Mouse (Mus musculus) embryonic facial prominence, embryonic 11.5 days (tissue): ENCODE data around the gene Slc37a2. TPM values are rescaled to one million over a fixed set of nuclear protein-coding genes. Genes with fewer than 3 reads are reported as not detected.

ENCODE experiments used
- ATAC-seq: fragments of 200-750 bp; cut with Nextera tagmentation; replicated peaks from 2 replicates; pipeline ENCODE4 v1.8.0; 2017; ENCODE audit warnings: low read depth; ENCODE audit not compliant: insufficient number of reproducible peaks, low FRiP score, low TSS enrichment
- DNase-seq: peaks from one replicate; pipeline ENCODE4 v3.0.0-alpha.2; 2015; ENCODE audit warnings: low spot score
- H3K27ac ChIP-seq: fragments of 300-500 bp; sonication (generic); replicated peaks from 2 replicates; pipeline ENCODE4 v1.5.1; 2014; ENCODE audit warnings: mild to moderate bottlenecking, low read depth, low read length, control low read depth
- H3K27me3 ChIP-seq: fragments of 300-500 bp; sonication (generic); 2 replicates; pipeline ENCODE4 v1.6.1; 2014; ENCODE audit warnings: mild to moderate bottlenecking, low read length, moderate library complexity, mixed read lengths; ENCODE audit not compliant: control insufficient read depth, insufficient read depth
- H3K36me3 ChIP-seq: fragments of 300-500 bp; sonication (generic); replicated peaks from 2 replicates; pipeline ENCODE4 v1.6.1; 2014; ENCODE audit warnings: low read depth, mild to moderate bottlenecking, low read length, moderate library complexity, mixed read lengths; ENCODE audit not compliant: control insufficient read depth, insufficient read depth
- H3K4me1 ChIP-seq: fragments of 300-500 bp; sonication (generic); 2 replicates; pipeline ENCODE4 v1.6.1; 2014; ENCODE audit warnings: low read length, mixed read lengths; ENCODE audit not compliant: control insufficient read depth, insufficient read depth
- H3K4me2 ChIP-seq: fragments of 300-500 bp; sonication (generic); 2 replicates; pipeline ENCODE4 v1.6.1; 2014; ENCODE audit warnings: low read depth, mild to moderate bottlenecking, control low read depth, low read length, moderate library complexity
- H3K4me3 ChIP-seq: fragments of 300-500 bp; sonication (generic); 2 replicates; pipeline ENCODE4 v1.5.1; 2014; ENCODE audit warnings: low read depth, low read length, control low read depth
- H3K9ac ChIP-seq: fragments of 300-500 bp; sonication (generic); replicated peaks from 2 replicates; pipeline ENCODE4 v1.6.1; 2014; ENCODE audit warnings: mild to moderate bottlenecking, control low read depth, low read length
- H3K9me3 ChIP-seq: fragments of 300-500 bp; sonication (generic); replicated peaks from 2 replicates; pipeline ENCODE4 v1.6.1; 2016; ENCODE audit warnings: mild to moderate bottlenecking, low read length, inconsistent platforms, mixed read lengths; ENCODE audit not compliant: control insufficient read depth
- WGBS: fragments of 180-500 bp; shearing (Covaris S2); extraction: QIAGEN DNeasy Blood & Tissue Kit; methylation state at CpG from one replicate; pipeline ENCODE4 v1.1.7; 2014; 5-methylcytosine and 5-hydroxymethylcytosine counted together
- polyA plus RNA-seq: library from polyadenylated mRNA; unstranded; fragments of >200 nt; fragmentation: Nextera tagmentation; extraction: Ambion mirVana; gene quantifications from 2 replicates; pipeline ENCODE4 v1.2.1, GENCODE M21; 2014

The Slc37a2 gene
- polyA plus RNA-seq, 1 experiment from 2014 or later = 2.9 TPM

DNA sequence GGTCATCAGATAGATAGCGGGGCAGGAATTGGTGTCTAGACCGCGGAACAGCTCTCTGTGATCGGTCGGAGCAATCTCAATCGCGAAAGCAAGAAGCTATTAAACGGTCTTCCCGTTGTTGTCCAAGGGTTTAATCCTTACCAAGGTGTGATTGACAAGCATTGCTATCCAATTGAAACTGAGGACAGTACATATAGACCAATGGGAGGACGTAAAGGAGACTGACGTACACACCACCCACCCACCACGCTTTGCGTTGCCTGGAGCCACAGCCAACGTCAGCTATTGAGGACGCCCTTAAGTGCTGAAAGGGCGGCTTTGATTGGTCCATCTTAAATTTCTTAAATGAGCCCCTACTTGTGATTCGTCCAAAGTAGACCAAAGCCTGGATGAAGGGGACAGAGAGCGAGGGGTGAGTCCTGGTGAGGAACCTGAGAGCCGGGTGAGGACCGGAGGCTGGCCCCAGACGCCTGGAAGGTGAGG is 47.6 kb downstream of the Slc37a2 start, which contains the start of gene Tmem218:
Gene Tmem218 (plus strand): TSS at position 295 of the 483 bp plus-strand sequence.
- Histone ChIP-seq H3K4me1 (no peaks in the 10 kb centered on the region), H3K27ac (peak within 1 kb of the TSS; percentile 43; the same call in 1 of the 2 replicates), H3K27me3 (no peaks in the 10 kb centered on the region), H3K4me2 (peak within 1 kb of the TSS; percentile 62), H3K4me3 (peak within 1 kb of the TSS; percentile 64), H3K9me3 (no peaks in the 10 kb centered on the region), H3K36me3 (no peaks in the 10 kb centered on the region), H3K9ac (peak within 1 kb of the TSS; percentile 70)
- ATAC-seq (peak; percentile 100), DNase-seq (peak; percentile 99)
- under 1% methylated on average over 21 of the region's 21 CpGs for WGBS

DNA sequence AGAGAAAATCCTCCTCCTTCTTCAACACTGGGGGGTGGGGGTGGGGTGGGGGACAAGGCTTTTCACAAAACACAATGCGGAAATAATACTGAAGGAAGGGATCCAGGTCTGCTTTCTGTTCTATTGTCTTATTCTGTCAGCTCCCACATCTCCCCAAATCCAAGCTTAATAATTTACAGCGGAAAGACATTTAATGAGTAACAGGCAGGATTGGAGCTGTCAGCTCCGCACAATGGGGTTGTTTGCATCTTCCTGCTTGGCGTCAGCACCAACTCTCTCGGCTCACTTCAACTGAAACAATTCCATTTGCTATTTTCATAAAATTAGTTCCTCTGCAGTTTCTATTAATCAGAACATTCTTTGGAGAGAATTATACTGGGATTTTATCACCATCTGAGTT is 51.7 kb downstream of the Slc37a2 start:
- no peaks in the 10 kb centered on the region for H3K36me3 ChIP-seq
- no peak for ATAC-seq
- H3K9me3 ChIP-seq = no peaks in the 10 kb centered on the region
- WGBS = 48% methylated on average over 5 of the region's 5 CpGs
- H3K4me3 ChIP-seq = no peak overlapping the region
- no peak overlapping the region for H3K27ac ChIP-seq
- H3K4me1 ChIP-seq = no peaks in the 10 kb centered on the region
- H3K27me3 ChIP-seq = no peaks in the 10 kb centered on the region
- DNase-seq = no peak
- H3K4me2 ChIP-seq = no peak overlapping the region
- no peak overlapping the region for H3K9ac ChIP-seq

DNA sequence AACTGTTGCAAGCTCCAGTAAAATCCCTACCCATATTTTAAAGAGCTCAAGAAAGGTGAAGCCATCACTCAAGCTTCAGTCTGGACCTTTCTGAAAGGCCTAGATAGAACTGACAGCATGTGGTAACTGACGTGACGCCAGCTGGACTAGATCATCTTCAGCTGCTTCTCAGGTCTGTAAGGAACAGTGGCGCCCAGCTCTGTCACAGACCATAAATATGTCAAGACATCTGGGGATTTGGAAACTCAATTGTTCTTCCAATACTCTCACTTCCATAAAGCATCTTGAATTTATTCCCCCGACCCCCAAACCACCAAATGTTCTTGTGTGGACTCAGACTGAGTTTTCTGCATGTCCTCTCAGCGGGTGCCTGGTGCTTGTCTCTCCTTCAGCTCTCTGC is 55.1 kb downstream of the Slc37a2 start:
- H3K36me3 ChIP-seq = no peaks in the 10 kb centered on the region
- no peaks in the 10 kb centered on the region for H3K27me3 ChIP-seq
- DNase-seq (no peak), ATAC-seq (no peak)
- H3K9ac ChIP-seq = no peak overlapping the region
- no peak overlapping the region for H3K27ac ChIP-seq
- H3K4me2 ChIP-seq = no peak overlapping the region
- H3K9me3 ChIP-seq = no peaks in the 10 kb centered on the region
- 80% methylated on average over 5 of the region's 5 CpGs for WGBS
- H3K4me1 ChIP-seq = no peaks in the 10 kb centered on the region
- H3K4me3 ChIP-seq = no peak overlapping the region

DNA sequence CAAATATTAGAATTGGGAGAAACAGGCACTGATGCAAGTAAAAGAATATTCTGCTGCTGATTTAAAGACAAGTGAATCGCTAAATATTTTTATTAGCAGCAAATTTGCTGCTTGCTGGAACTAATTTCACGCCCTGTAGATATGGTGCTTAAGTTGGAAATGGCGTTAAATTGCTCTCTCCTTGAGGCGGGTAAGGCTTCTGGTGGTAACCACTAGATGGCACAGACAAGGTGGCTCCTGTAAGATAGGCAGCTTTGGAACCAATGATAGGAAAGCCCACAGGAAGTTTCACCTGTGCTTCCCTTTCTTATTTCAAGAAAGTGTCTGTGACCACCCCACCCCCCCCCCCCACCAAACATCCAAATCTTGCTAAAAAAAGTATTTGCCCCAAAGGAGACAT is 58.5 kb downstream of the Slc37a2 start:
- H3K4me3 ChIP-seq = no peak overlapping the region
- no peaks in the 10 kb centered on the region for H3K27me3 ChIP-seq
- H3K4me1 ChIP-seq = no peaks in the 10 kb centered on the region
- no peaks in the 10 kb centered on the region for H3K9me3 ChIP-seq
- no peak overlapping the region for H3K4me2 ChIP-seq
- no peak overlapping the region for H3K9ac ChIP-seq
- ATAC-seq = no peak
- WGBS = 71% methylated on average over 4 of the region's 4 CpGs
- no peak for DNase-seq
- H3K36me3 ChIP-seq = no peaks in the 10 kb centered on the region
- no peak overlapping the region for H3K27ac ChIP-seq

DNA sequence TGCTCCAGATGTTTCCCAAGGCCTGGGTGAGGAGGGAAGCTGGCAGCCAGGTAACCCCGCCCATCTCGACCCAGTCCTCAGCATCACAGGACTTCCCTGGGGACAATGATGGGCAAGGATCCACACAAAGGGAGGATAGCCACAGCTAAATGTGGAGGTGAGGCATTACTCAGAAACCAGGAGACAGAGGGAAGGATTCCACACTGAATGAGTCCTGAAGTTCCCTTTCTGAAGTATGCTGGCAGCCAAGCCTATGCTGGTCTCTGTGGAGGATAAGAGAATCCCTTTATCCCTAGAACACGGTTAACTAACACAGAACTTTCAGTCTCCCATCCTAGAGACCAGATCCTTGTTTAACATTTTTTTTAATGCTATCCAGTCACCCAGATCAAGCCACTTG is 67.5 kb downstream of the Slc37a2 start:
- no peaks in the 10 kb centered on the region for H3K9me3 ChIP-seq
- H3K27me3 ChIP-seq = no peaks in the 10 kb centered on the region
- H3K4me1 ChIP-seq = no peaks in the 10 kb centered on the region
- ATAC-seq (no peak), DNase-seq (no peak)
- WGBS = 81% methylated on average over 3 of the region's 3 CpGs
- H3K36me3 ChIP-seq = no peaks in the 10 kb centered on the region
- no peak overlapping the region for H3K4me2 ChIP-seq
- no peak overlapping the region for H3K27ac ChIP-seq
- no peak overlapping the region for H3K9ac ChIP-seq
- H3K4me3 ChIP-seq = no peak overlapping the region

DNA sequence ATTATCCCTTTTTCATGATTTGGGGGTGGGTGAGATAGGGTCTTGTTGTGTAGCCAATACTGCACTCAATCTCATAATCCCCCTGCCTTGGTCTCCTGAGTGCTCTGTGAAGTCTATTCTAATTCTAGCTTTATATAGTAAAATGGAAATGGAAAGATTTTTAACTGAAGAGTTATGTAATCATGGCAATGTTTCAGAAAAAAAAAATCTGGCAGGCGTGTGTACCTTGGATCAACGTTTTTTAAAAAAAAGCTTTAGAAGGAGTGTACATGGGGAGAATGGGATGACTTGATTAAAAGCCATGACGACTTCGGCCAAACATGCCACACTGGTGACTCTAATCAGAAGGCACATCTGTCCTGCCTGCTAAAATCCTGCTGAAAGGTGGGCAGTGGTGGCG is 68.1 kb downstream of the Slc37a2 start:
- Histone ChIP-seq H3K27ac (no peak overlapping the region), H3K9me3 (no peaks in the 10 kb centered on the region), H3K4me3 (no peak overlapping the region), H3K27me3 (no peaks in the 10 kb centered on the region), H3K4me1 (no peaks in the 10 kb centered on the region), H3K9ac (no peak overlapping the region), H3K4me2 (no peak overlapping the region), H3K36me3 (no peaks in the 10 kb centered on the region)
- ATAC-seq (no peak), DNase-seq (no peak)
- 85% methylated on average over 5 of the region's 5 CpGs for WGBS

DNA sequence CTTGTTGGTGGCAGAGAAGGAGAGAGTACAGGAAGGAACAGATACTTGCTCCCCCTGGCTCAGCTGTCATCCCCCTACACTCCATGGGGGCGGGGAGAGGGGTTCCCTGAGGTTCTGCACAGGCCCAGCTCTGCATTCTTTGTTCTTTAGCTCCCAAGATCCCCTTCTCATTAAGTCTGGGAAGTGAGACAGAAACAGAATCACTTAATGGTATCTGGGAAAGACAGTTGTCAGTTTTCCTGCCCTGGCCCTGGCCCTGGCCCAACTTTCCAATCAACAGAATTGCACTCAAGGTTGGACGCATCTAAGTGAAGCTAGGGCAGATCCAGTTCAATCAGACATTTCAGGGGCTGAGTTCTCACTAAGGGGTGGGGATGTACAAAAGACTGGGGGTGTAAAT is 72.4 kb downstream of the Slc37a2 start:
- H3K4me3 ChIP-seq = no peak overlapping the region
- H3K9ac ChIP-seq = no peak overlapping the region
- no peaks in the 10 kb centered on the region for H3K27me3 ChIP-seq
- no peaks in the 10 kb centered on the region for H3K9me3 ChIP-seq
- no peak for DNase-seq
- H3K36me3 ChIP-seq = no peaks in the 10 kb centered on the region
- H3K27ac ChIP-seq = no peak overlapping the region
- no peak for ATAC-seq
- H3K4me1 ChIP-seq = no peaks in the 10 kb centered on the region
- H3K4me2 ChIP-seq = no peak overlapping the region
- 80% methylated on average over 2 of the region's 2 CpGs for WGBS

DNA sequence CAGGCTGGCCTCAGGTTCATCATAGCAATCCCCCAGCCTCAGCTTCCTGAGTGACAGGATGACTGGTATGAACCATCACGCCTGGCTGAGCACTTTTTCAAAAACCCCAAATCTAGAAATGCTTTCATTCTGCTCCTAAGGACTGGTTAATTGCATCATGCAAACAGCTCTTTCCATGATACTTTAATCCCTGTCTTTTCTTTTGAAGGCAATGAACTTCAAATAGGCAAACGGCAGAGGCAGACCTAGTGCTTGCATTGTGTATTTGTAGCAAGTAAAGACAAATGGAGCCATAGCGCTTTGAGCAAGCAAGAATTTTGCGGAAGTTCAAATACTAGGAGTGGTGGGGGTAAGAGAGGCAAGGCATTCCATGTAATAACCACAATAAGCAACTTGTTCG is 73.9 kb downstream of the Slc37a2 start:
- Histone ChIP-seq H3K9ac (no peak overlapping the region), H3K9me3 (no peaks in the 10 kb centered on the region), H3K27me3 (no peaks in the 10 kb centered on the region), H3K4me2 (no peak overlapping the region), H3K4me3 (no peak overlapping the region), H3K36me3 (no peaks in the 10 kb centered on the region), H3K27ac (no peak overlapping the region), H3K4me1 (no peaks in the 10 kb centered on the region)
- WGBS = 72% methylated on average over 5 of the region's 5 CpGs
- DNase-seq (no peak), ATAC-seq (no peak)
